Mouse (Mus musculus): ENCODE measurements at regions not wholly inside any gene's neighbourhood (a gene's known extent, or its start where the extent isn't known, plus 50 kb on each side); places are given as distances from the start of the nearest gene placed in this dataset.

GRCm38 (mm10) chr16:7839139-7839538 is 585.8 kb downstream of the Tmem114 start:
- TF ChIP-seq POLR2A (IDR thresholded peaks at IDR 0.05; ENCODE audit: insufficient read length, low read depth) (no peak), MAX (IDR thresholded peaks at IDR 0.05; ENCODE audit: low read depth) (no peak), USF1 (IDR thresholded peaks at IDR 0.05; ENCODE audit: low read depth) (no peak), TCF3 (IDR thresholded peaks at IDR 0.05; ENCODE audit: insufficient read length, low read depth) (no peak), MYOG (IDR thresholded peaks at IDR 0.05; ENCODE audit: control insufficient read depth in 1 of 3, insufficient read depth in 1 of 3, insufficient read length in 2 of 3, low read depth in 2 of 3) (no peak)

Data from myocyte (in vitro differentiated cells).